Mouse (Mus musculus): Measurements from ENCODE around the gene Sox5. TPM values are rescaled to one million over a fixed set of nuclear protein-coding genes. Genes with fewer than 3 reads are reported as not detected.

Sox5 gene
- total RNA-seq, 4 experiments from 2014 or later = 11.7 to 35.6 (median 21.6) TPM

GRCm38 (mm10) chr6:144477287-144478064, 304.3 kb downstream of the Sox5 start:
- DNase-seq = no peak

GRCm38 (mm10) chr6:144473437-144473836, 308.3 kb downstream of the Sox5 start:
- DNase-seq = no peak

GRCm38 (mm10) chr6:144472089-144472900, 309.5 kb downstream of the Sox5 start:
- no peak for DNase-seq

- DNase-seq = no peak
These were observed 315.1 kb downstream of the Sox5 start for GRCm38 (mm10) chr6:144466711-144467110.

- DNase-seq = no peak
These were observed 318.1 kb downstream of the Sox5 start for GRCm38 (mm10) chr6:144463691-144464090.

GRCm38 (mm10) chr6:144463274-144463673, 318.5 kb downstream of the Sox5 start:
- no peak for DNase-seq

GRCm38 (mm10) chr6:144459486-144459885, 322.3 kb downstream of the Sox5 start:
- no peak for DNase-seq

- DNase-seq = no peak
These were observed 324.3 kb downstream of the Sox5 start for GRCm38 (mm10) chr6:144457500-144457899.

- no peak for DNase-seq
These were observed 327.2 kb downstream of the Sox5 start for GRCm38 (mm10) chr6:144454291-144455276.

- DNase-seq = no peak
These were observed 328.2 kb downstream of the Sox5 start for GRCm38 (mm10) chr6:144453605-144454004.

GRCm38 (mm10) chr6:144453147-144453546, 328.6 kb downstream of the Sox5 start:
- DNase-seq = no peak

- DNase-seq = no peak
These were observed 329.4 kb downstream of the Sox5 start for GRCm38 (mm10) chr6:144452200-144452977.

- DNase-seq = no peak
These were observed 330.1 kb downstream of the Sox5 start for GRCm38 (mm10) chr6:144451631-144452030.

- DNase-seq = no peak
These were observed 335.9 kb downstream of the Sox5 start for GRCm38 (mm10) chr6:144445761-144446373.

GRCm38 (mm10) chr6:144444367-144444766, 337.4 kb downstream of the Sox5 start:
- DNase-seq = no peak

GRCm38 (mm10) chr6:144443681-144444080, 338.1 kb downstream of the Sox5 start:
- DNase-seq = no peak

GRCm38 (mm10) chr6:144429276-144429675, 352.5 kb downstream of the Sox5 start:
- no peak for DNase-seq

GRCm38 (mm10) chr6:144408030-144408429, 373.7 kb downstream of the Sox5 start:
- no peak for DNase-seq

GRCm38 (mm10) chr6:144398115-144398514, 383.7 kb downstream of the Sox5 start:
- DNase-seq = no peak

- no peak for DNase-seq
These were observed 388.6 kb downstream of the Sox5 start for GRCm38 (mm10) chr6:144393151-144393550.
